ENCODE assay signal across 8 mouse cellular contexts in genomic region chr6:146501316-146501865, GRCm38 (mm10). TPM values are rescaled to one million over a fixed set of nuclear protein-coding genes. Genes with fewer than 3 reads are reported as not detected.
A peak's percentile ranks its signal among the peaks of the same experiment; 100 is the strongest.
DNase-seq lines count a peak whose midpoint lies in the region; ATAC-seq and TF ChIP-seq lines count a peak whose summit lies in the region.

No protein-coding gene starts in this region.

- H3K9ac ChIP-seq in forebrain, embryonic 11.5 days (ENCODE audit: low read length): peak overlapping the region; percentile 63
- peak overlapping the region; percentile 82 for H3K9ac ChIP-seq in heart, postnatal 0 days (replicated peaks; ENCODE audit: low read depth, low read length)

- H3K36me3 ChIP-seq in forebrain, embryonic 11.5 days (ENCODE audit: control insufficient read depth, insufficient read depth, low read length): no peaks in the 10 kb centered on the region
- H3K36me3 ChIP-seq in heart, postnatal 0 days (replicated peaks; ENCODE audit: control insufficient read depth, insufficient read depth, low read length): no peaks in the 10 kb centered on the region

- WGBS in forebrain, embryonic 11.5 days: under 1% methylated on average over 27 of the region's 30 CpGs
- WGBS in heart, postnatal 0 days: under 1% methylated on average over 30 of the region's 30 CpGs

- peaks cover 8% of the 10 kb centered on the region for H3K27me3 ChIP-seq in forebrain, embryonic 11.5 days (ENCODE audit: control insufficient read depth, insufficient read depth, low read length)
- H3K27me3 ChIP-seq in heart, postnatal 0 days (ENCODE audit: control insufficient read depth, insufficient read depth, low read length): no peaks in the 10 kb centered on the region

- H3K9me3 ChIP-seq in forebrain, embryonic 11.5 days (ENCODE audit: control insufficient read depth, low read length): no peaks in the 10 kb centered on the region
- H3K9me3 ChIP-seq in heart, postnatal 0 days (replicated peaks; ENCODE audit: control insufficient read depth, low read length): no peaks in the 10 kb centered on the region

- peak; percentile 49 for ATAC-seq in forebrain, embryonic 11.5 days (replicated peaks; ENCODE audit: low FRiP score)
- peak; percentile 33; the same call in 1 of the 2 replicates for ATAC-seq in heart, postnatal 0 days (ENCODE audit: insufficient read depth, low read depth)

- TF ChIP-seq EP300 in heart, postnatal 0 days (IDR thresholded peaks at IDR 0.05; ENCODE audit: low read depth): no peak

- H3K27ac ChIP-seq in forebrain, embryonic 11.5 days (ENCODE audit: low read depth, low read length): no peak overlapping the region
- H3K27ac ChIP-seq in heart, postnatal 0 days (ENCODE audit: low read depth): peak overlapping the region; percentile 92

- DNase-seq in CD8-positive naive resting alpha-beta T cell, adult 2 months (ENCODE audit: low read depth in 2 of 2, low spot score in 2 of 2): peak; percentile 49 to 70
- peak; percentile 75 for DNase-seq in adrenal gland, adult 2 months
- no peak for DNase-seq in forebrain, embryonic 11.5 days (ENCODE audit: low spot score)
- peak; percentile 65 for DNase-seq in heart, postnatal 0 days (ENCODE audit: low spot score)
- DNase-seq in kidney, postnatal 25 days: peak; percentile 35 to 63
- peak; percentile 59 for DNase-seq in lung, postnatal 25 days (ENCODE audit: low spot score)
- peak; percentile 49 for DNase-seq in ovary, postnatal 36 days (ENCODE audit: low spot score)
- DNase-seq in urinary bladder, postnatal 4 days (ENCODE audit: low spot score in 2 of 2): peak; percentile 22 to 58

- H3K4me2 ChIP-seq in forebrain, embryonic 11.5 days (ENCODE audit: low read depth, low read length, severe bottlenecking): peak overlapping the region; percentile 97
- H3K4me2 ChIP-seq in heart, postnatal 0 days (ENCODE audit: low read depth, low read length): peak overlapping the region; percentile 96

- TF ChIP-seq CTCF in heart, postnatal 0 days (IDR thresholded peaks at IDR 0.05; ENCODE audit: low read depth): no peak

- peak overlapping the region; percentile 67 for H3K4me3 ChIP-seq in forebrain, embryonic 11.5 days (ENCODE audit: low read depth, low read length)
- peak overlapping the region; percentile 82 for H3K4me3 ChIP-seq in heart, postnatal 0 days (ENCODE audit: low read depth, low read length)

- H3K4me1 ChIP-seq in forebrain, embryonic 11.5 days (replicated peaks; ENCODE audit: control insufficient read depth, insufficient read depth, low read length): 0 out of 2 replicates have a peak, but pooled peaks cover 2% of the 10 kb centered on the region
- H3K4me1 ChIP-seq in heart, postnatal 0 days (ENCODE audit: control insufficient read depth, insufficient read depth): peaks cover 18% of the 10 kb centered on the region

RNA-seq across cellular contexts. Expression of gene Itpr2, which starts 0.6 kb away (rescaled TPM):
- 10 to 100 TPM; 32.2 to 36.1 TPM for total RNA-seq in adrenal gland, adult 2 months (2021)
- polyA plus RNA-seq in adrenal gland, adult 2 months (2012; rRNA removed): 9.4 and 17.3 TPM in 2 replicates
- polyA plus RNA-seq in forebrain, embryonic 11.5 days (2014; fragmentation: Nextera tagmentation; extraction: Ambion mirVana): 3.0 and 5.3 TPM in 2 replicates
- total RNA-seq in heart, postnatal 0 days (2014; rRNA removed; ENCODE audit: low replicate concordance): 51.4 and 59.5 TPM in 2 replicates
- 24.2 and 26.5 TPM in 2 replicates for polyA plus RNA-seq in heart, postnatal 0 days (2015; fragmentation: Nextera tagmentation; extraction: Ambion mirVana)
